Mouse (Mus musculus) hindbrain, embryonic 11.5 days (tissue): ENCODE measurements around the gene Pex14. TPM values are rescaled to one million over a fixed set of nuclear protein-coding genes. Genes with fewer than 3 reads are reported as not detected.
"Not testable (repeated sequence)": the region's sequence is repeated elsewhere in the genome, so short reads cannot be mapped to it uniquely, and the experiment has no call there.

Experiments
- ATAC-seq: fragments of 200-750 bp; cut with Nextera tagmentation; 2 replicates; pipeline ENCODE4 v1.8.0; 2017; ENCODE audit warnings: mild to moderate bottlenecking, moderate TSS enrichment, moderate library complexity; ENCODE audit not compliant: low FRiP score
- DNase-seq: peaks from one replicate; pipeline ENCODE4 v3.0.0-alpha.2; 2015; ENCODE audit warnings: low spot score
- H3K27ac ChIP-seq: fragments of 300-500 bp; sonication (generic); 2 replicates; pipeline ENCODE4 v1.5.1; 2014; ENCODE audit warnings: mild to moderate bottlenecking, low read depth, low read length
- H3K27me3 ChIP-seq: fragments of 300-500 bp; sonication (generic); 2 replicates; pipeline ENCODE4 v1.6.1; 2014; ENCODE audit warnings: mild to moderate bottlenecking, low read length, moderate library complexity, mixed read lengths; ENCODE audit not compliant: control insufficient read depth, insufficient read depth
- H3K36me3 ChIP-seq: fragments of 300-500 bp; sonication (generic); 2 replicates; pipeline ENCODE4 v1.6.1; 2014; ENCODE audit warnings: mild to moderate bottlenecking, low read length, moderate library complexity, mixed read lengths; ENCODE audit not compliant: control insufficient read depth, insufficient read depth
- H3K4me1 ChIP-seq: fragments of 300-500 bp; sonication (generic); replicated peaks from 2 replicates; pipeline ENCODE4 v1.6.1; 2014; ENCODE audit warnings: low read length, mixed read lengths; ENCODE audit not compliant: control insufficient read depth, insufficient read depth
- H3K4me2 ChIP-seq: fragments of 300-500 bp; sonication (generic); replicated peaks from 2 replicates; pipeline ENCODE4 v1.6.1; 2014; ENCODE audit warnings: mild to moderate bottlenecking, low read depth, low read length
- H3K4me3 ChIP-seq: fragments of 300-500 bp; sonication (generic); 2 replicates; pipeline ENCODE4 v1.5.1; 2014; ENCODE audit warnings: low read depth, low read length
- H3K9ac ChIP-seq: fragments of 300-500 bp; sonication (generic); 2 replicates; pipeline ENCODE4 v1.6.1; 2014; ENCODE audit warnings: low read depth, low read length
- H3K9me3 ChIP-seq: fragments of 300-500 bp; sonication (generic); 2 replicates; pipeline ENCODE4 v1.6.1; 2016; ENCODE audit warnings: low read length; ENCODE audit not compliant: control insufficient read depth
- WGBS: fragments of 180-500 bp; shearing (Covaris S2); extraction: QIAGEN DNeasy Blood & Tissue Kit; methylation state at CpG from one replicate; pipeline ENCODE4 v1.1.7; 2014; 5-methylcytosine and 5-hydroxymethylcytosine counted together
- polyA plus RNA-seq: library from polyadenylated mRNA; unstranded; fragments of >200 nt; fragmentation: Nextera tagmentation; extraction: Ambion mirVana; gene quantifications from 2 replicates; pipeline ENCODE4 v1.2.1, GENCODE M21; 2014

The Pex14 gene
- polyA plus RNA-seq, 1 experiment from 2014 or later: 29.9 TPM

DNA sequence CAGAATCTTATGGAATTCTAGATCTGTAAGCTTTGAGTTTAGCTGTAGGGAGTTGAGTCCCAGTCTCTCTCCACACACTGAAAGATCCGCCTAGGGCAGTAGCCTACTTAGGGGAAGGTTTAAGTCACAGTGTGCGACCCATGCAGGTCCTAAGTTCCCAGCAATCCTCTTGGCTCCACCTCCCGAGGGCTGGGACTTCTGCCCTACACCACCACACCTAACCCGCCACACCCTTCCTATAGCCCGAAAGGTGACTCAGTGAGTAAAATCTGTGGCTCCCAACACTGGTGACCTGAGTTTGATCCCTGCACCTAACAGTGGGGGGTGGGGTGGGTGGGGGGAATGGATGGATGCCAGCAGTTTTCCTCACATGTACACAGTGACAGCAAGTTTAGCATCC lies 23.8 kb upstream of the Pex14 start:
- no peaks in the 10 kb centered on the region for H3K4me1 ChIP-seq
- no peak overlapping the region for H3K4me2 ChIP-seq
- H3K27me3 ChIP-seq: no peaks in the 10 kb centered on the region
- WGBS: 71% methylated on average over 5 of the region's 5 CpGs
- no peak overlapping the region for H3K4me3 ChIP-seq
- DNase-seq: no peak
- H3K9me3 ChIP-seq: no peaks in the 10 kb centered on the region
- no peak overlapping the region for H3K9ac ChIP-seq
- no peaks in the 10 kb centered on the region for H3K36me3 ChIP-seq
- H3K27ac ChIP-seq: no peak overlapping the region
- ATAC-seq: no peak

DNA sequence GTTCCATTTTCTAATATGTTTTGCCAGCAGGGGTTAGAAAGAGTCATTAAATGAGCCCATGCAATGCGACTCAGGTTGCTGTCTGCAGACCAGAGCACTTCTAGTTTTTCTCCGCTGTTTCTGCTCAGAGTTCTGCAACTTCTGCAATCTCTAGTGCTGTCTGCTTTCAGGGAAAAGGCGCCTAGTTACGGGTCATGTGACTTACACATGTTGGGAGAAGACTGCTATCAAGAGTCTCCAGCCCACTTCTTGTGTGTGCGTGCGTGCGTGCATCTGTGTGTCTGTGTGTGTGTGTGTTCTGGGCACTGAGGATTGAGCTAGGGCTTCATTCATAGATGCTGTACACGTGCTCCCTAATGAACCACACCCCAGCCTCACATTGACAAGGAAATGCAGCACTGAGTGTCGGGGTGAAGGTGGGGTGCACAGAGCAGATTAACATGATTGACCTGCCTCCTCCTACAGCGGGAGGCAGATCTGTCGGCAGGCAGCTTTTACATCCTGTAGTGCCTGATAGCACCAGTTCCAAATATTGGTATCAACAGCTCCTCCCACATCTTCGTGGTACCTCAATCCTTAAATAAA lies 20.4 kb upstream of the Pex14 start:
- not testable (repeated sequence) for H3K27me3 ChIP-seq, H3K36me3 ChIP-seq, H3K9ac ChIP-seq, ATAC-seq, H3K27ac ChIP-seq, H3K4me1 ChIP-seq, H3K4me3 ChIP-seq, H3K9me3 ChIP-seq, H3K4me2 ChIP-seq, DNase-seq
- WGBS: 87% methylated on average over 12 of the region's 12 CpGs

DNA sequence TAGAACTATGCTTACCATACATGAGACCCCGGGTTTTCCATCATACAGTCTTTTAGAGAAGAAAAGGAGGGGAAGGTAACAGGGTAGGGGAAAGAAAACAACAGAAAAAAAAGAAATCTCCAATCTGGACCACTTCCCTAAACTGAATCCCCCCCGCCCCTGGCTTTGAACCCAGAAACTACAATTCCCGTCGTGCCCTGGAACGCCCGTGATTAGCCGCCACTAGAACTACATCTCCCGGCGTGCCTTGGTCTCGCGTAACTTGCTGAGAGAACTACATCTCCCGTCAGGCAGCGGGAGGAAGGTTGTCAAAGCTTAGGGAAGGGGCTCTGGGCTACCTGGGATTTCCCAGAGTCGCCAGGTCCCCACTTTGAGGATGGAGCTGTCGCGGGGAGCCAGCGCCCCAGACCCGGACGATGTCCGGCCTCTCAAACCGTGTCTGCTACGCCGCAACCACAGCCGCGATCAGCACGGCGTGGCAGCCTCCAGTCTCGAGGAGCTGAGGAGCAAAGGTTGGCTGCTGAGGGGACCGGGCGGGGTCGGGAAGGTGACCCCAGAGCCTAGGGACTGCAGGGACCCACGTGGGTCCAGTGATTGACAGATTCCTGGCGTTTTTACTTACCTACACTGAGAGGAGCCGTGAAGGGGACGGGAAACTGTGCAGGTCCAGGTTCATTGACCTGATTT lies 4.3 kb upstream of the Pex14 start, which contains the start of gene Dffa:
Dffa (plus strand) TSS at position 272 of the 687 bp plus-strand sequence.
- Histone ChIP-seq H3K27ac (no peak within 1 kb of the TSS), H3K36me3 (no peaks in the 10 kb centered on the region), H3K4me3 (peak within 1 kb of the TSS; percentile 77), H3K4me2 (peak within 1 kb of the TSS; percentile 83), H3K9me3 (no peaks in the 10 kb centered on the region), H3K9ac (peak within 1 kb of the TSS; percentile 71), H3K4me1 (peaks cover 3% of the 10 kb centered on the region), H3K27me3 (no peaks in the 10 kb centered on the region)
- DNase-seq (peak; percentile 95), ATAC-seq (peak; percentile 89)
- WGBS: under 1% methylated on average over 35 of the region's 35 CpGs

DNA sequence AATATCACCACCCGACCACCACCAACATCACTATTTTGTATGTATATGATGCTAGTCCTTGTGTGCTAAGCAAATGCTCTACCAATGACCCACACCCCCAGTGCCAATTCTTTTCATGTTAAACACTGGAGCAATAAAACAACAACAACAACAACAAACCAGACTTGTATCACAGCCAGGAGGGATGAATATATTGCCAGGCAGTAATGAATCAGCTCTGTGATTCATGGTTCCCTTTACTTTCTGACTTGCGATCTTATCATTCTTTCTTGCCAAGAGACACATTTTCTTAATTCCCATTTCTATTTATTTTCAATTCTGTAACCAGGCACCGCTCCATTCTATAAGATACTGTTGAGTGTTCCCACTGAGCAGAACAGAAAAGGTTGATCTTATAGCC lies 1.8 kb upstream of the Pex14 start:
- WGBS: 91% methylated on average over 3 of the region's 3 CpGs
- no peak overlapping the region for H3K4me3 ChIP-seq
- DNase-seq: no peak
- no peak overlapping the region for H3K9ac ChIP-seq
- ATAC-seq: no peak
- H3K36me3 ChIP-seq: no peaks in the 10 kb centered on the region
- no peaks in the 10 kb centered on the region for H3K27me3 ChIP-seq
- H3K27ac ChIP-seq: no peak overlapping the region
- H3K4me2 ChIP-seq: no peak overlapping the region
- no peaks in the 10 kb centered on the region for H3K9me3 ChIP-seq
- peaks cover 10% of the 10 kb centered on the region for H3K4me1 ChIP-seq

DNA sequence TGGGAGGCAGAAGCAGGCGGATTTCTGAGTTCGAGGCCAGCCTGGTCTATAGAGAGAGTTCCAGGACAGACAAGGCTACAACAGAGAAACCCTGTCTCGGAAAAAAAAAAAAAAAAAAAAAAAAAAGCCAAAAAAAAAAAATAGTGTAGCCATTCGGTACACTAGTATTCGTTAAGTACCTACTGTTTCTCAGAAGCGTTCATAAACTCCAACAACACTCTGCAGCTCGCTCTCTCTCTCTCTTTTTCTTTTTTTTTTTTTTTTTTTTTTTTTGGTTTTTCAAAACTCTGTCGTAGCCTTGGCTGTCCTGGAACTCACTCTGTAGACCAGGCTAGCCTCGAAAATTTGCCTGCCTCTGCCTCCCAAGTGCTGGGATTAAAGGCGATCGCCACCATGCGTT lies 773 bp upstream of the Pex14 start:
- H3K9me3 ChIP-seq, H3K4me2 ChIP-seq, H3K9ac ChIP-seq, DNase-seq, H3K36me3 ChIP-seq, H3K27ac ChIP-seq, H3K4me3 ChIP-seq, H3K27me3 ChIP-seq, H3K4me1 ChIP-seq, ATAC-seq: not testable (repeated sequence)
- 84% methylated on average over 12 of the region's 12 CpGs for WGBS

GRCm38 (mm10) chr4:149098571-149098970 lies 1.1 kb downstream of the Pex14 start:
- no peaks in the 10 kb centered on the region for H3K9me3 ChIP-seq
- ATAC-seq (no peak), DNase-seq (no peak)
- no peaks in the 10 kb centered on the region for H3K36me3 ChIP-seq
- peaks cover 6% of the 10 kb centered on the region for H3K4me1 ChIP-seq
- peak overlapping the region; percentile 65 for H3K4me2 ChIP-seq
- 21% methylated on average over 11 of the region's 11 CpGs for WGBS
- H3K27ac ChIP-seq: no peak overlapping the region
- peak overlapping the region; percentile 93 for H3K9ac ChIP-seq
- H3K4me3 ChIP-seq: peak overlapping the region; percentile 98
- H3K27me3 ChIP-seq: no peaks in the 10 kb centered on the region

- H3K4me1 ChIP-seq: peaks cover 6% of the 10 kb centered on the region
- no peaks in the 10 kb centered on the region for H3K36me3 ChIP-seq
- H3K4me3 ChIP-seq: no peak overlapping the region; the same call in 1 of the 2 replicates
- H3K27me3 ChIP-seq: no peaks in the 10 kb centered on the region
- WGBS: 90% methylated on average over 3 of the region's 3 CpGs
- no peaks in the 10 kb centered on the region for H3K9me3 ChIP-seq
- no peak for DNase-seq
- no peak for ATAC-seq
- H3K27ac ChIP-seq: no peak overlapping the region
- no peak overlapping the region; the same call in 1 of the 2 replicates for H3K4me2 ChIP-seq
- H3K9ac ChIP-seq: no peak overlapping the region
These were observed 1.7 kb downstream of the Pex14 start for GRCm38 (mm10) chr4:149097956-149098355.

DNA sequence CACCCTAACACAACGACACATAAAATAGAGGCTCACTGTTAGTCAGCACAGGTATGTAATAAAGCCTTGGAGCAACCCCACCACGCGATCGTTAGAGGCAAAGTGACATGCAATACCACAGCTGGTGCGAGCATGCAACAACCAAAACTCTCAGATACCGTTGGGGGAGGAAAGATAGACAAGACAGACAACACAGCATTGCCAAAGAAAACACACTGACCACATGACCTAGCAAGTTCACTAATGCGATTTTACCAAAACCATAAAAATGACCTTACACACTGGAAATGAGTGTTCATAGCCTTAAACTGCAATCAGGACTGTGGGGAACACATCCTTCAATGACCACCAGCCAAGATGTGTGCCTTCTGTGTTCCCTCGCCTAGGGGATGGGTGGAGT lies 8.3 kb downstream of the Pex14 start:
- Histone ChIP-seq H3K4me1 (no peaks in the 10 kb centered on the region), H3K27ac (no peak overlapping the region), H3K4me2 (no peak overlapping the region), H3K4me3 (no peak overlapping the region), H3K27me3 (no peaks in the 10 kb centered on the region), H3K36me3 (no peaks in the 10 kb centered on the region), H3K9ac (no peak overlapping the region), H3K9me3 (no peaks in the 10 kb centered on the region)
- ATAC-seq: no peak
- WGBS: 92% methylated on average over 8 of the region's 8 CpGs
- DNase-seq: no peak

GRCm38 (mm10) chr4:149085381-149085780 lies 14.3 kb downstream of the Pex14 start:
- ATAC-seq: no peak

More at GRCm38 (mm10) chr4:149085381-149085780, 14.3 kb downstream of the Pex14 start:
- H3K4me1 ChIP-seq: no peaks in the 10 kb centered on the region
- H3K4me3 ChIP-seq: no peak overlapping the region
- H3K9ac ChIP-seq: no peak overlapping the region
- H3K4me2 ChIP-seq: no peak overlapping the region
- H3K9me3 ChIP-seq: no peaks in the 10 kb centered on the region
- WGBS: 79% methylated on average over 5 of the region's 5 CpGs
- no peaks in the 10 kb centered on the region for H3K36me3 ChIP-seq
- DNase-seq: no peak
- H3K27me3 ChIP-seq: no peaks in the 10 kb centered on the region
- no peak overlapping the region for H3K27ac ChIP-seq
